Mouse (Mus musculus): ENCODE data around the gene Slc7a6.

DNA sequence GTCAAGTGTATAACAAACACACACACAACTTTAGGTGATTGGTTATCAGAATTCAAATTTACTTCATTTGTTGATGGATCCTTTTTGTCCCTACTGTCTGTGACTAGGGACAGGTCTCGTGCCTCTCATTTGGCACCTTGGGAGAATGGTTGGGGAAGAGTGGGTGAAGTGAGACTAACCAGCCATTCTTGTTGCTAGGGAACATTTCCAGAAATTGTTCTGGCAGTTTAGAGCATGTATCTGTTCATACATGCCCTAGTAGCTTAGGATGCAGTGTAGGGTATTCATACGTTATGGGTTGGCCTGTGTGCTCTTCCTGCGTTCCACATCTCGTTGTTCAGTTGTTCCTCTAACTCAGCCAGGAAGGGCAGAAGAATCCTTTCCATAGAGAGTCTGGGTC is 20.5 kb downstream of the Slc7a6 start:
- TF ChIP-seq GATA1 (IDR thresholded peaks at IDR 0.05; ENCODE audit: borderline replicate concordance, low read length): no peak
- no peak for TF ChIP-seq FLI1 (IDR thresholded peaks at IDR 0.05; ENCODE audit: low read length)
